In the genomic region with DNA sequence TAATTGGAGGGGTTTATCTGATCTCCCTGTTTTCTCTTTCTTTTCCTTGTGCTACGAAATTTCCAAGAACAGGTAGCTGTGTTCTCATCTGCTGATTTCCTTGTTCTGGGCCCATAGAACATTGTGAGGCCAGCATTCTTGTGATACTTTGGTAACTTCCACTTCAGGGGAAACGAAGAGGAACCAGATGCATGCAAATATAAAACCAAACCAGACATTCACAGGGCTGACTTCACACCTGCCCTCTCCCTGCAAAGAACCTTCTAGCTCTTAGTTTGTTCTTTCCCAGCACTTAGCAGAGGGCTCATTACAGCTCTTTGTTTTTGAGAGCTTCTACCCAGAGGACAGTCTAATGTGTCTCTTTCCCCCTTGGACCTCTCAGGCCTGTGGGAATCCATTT, we compare ENCODE assay signal across 25 mouse cellular contexts.
A peak's percentile ranks its signal among the peaks of the same experiment; 100 is the strongest.
DNase-seq lines count a peak whose midpoint lies in the region; ATAC-seq and TF ChIP-seq lines count a peak whose summit lies in the region.
"Had no signal": no experiment of that assay in that cellular context is flagged by ENCODE, and none has a peak within 500 bp of the region (broad histone marks: within the 10 kb centered on the region; RNA-seq: fewer than 3 reads in every experiment).

No protein-coding gene starts in this region.

- H3K27me3 ChIP-seq in kidney, adult 2 months (replicated peaks; ENCODE audit: control insufficient read depth, insufficient read depth, low read length) = no peaks in the 10 kb centered on the region
- H3K27me3 ChIP-seq in intestine, embryonic 15.5 days (replicated peaks) = no peaks in the 10 kb centered on the region
- H3K27me3 ChIP-seq in small intestine, adult 2 months (ENCODE audit: control insufficient read depth, insufficient read depth, low read length) = no peaks in the 10 kb centered on the region
- H3K27me3 ChIP-seq: embryonic facial prominence, embryonic 12.5 days; embryonic facial prominence, embryonic 15.5 days; heart, embryonic 12.5 days; heart, embryonic 15.5 days; hindbrain, embryonic 13.5 days had no signal

- no peak overlapping the region for H3K4me3 ChIP-seq in kidney, adult 2 months (ENCODE audit: insufficient read depth, low read depth, low read length)
- no peak overlapping the region for H3K4me3 ChIP-seq in intestine, embryonic 15.5 days (replicated peaks)
- no peak overlapping the region for H3K4me3 ChIP-seq in small intestine, adult 2 months (ENCODE audit: low read depth, low read length)
- H3K4me3 ChIP-seq: embryonic facial prominence, embryonic 12.5 days; embryonic facial prominence, embryonic 15.5 days; heart, embryonic 12.5 days; heart, embryonic 15.5 days; hindbrain, embryonic 10.5 days; hindbrain, embryonic 13.5 days had no signal

- TF ChIP-seq CTCF in kidney, adult 2 months (conservative IDR thresholded peaks at IDR 0.05; ENCODE audit: insufficient read depth, insufficient read length, low read depth, low read length) = no peak
- TF ChIP-seq CTCF in small intestine, adult 2 months (IDR thresholded peaks at IDR 0.05; ENCODE audit: extremely low read depth, insufficient read length, insufficient replicate concordance, low read depth, low read length) = no peak

- H3K4me2 ChIP-seq in intestine, embryonic 15.5 days (replicated peaks) = no peak overlapping the region
- H3K4me2 ChIP-seq: embryonic facial prominence, embryonic 12.5 days; embryonic facial prominence, embryonic 15.5 days; heart, embryonic 12.5 days; heart, embryonic 15.5 days; hindbrain, embryonic 13.5 days had no signal

- H3K4me1 ChIP-seq in kidney, adult 2 months (ENCODE audit: control insufficient read depth, insufficient read depth, low read length) = peaks cover 12% of the 10 kb centered on the region; the same call in 1 of the 2 replicates
- no peaks in the 10 kb centered on the region for H3K4me1 ChIP-seq in intestine, embryonic 15.5 days (replicated peaks)
- H3K4me1 ChIP-seq in small intestine, adult 2 months (ENCODE audit: control insufficient read depth, insufficient read depth, insufficient read length, low read length) = peaks cover 23% of the 10 kb centered on the region; the same call in 1 of the 2 replicates
- H3K4me1 ChIP-seq: embryonic facial prominence, embryonic 12.5 days; embryonic facial prominence, embryonic 15.5 days; heart, embryonic 12.5 days; heart, embryonic 15.5 days; hindbrain, embryonic 10.5 days; hindbrain, embryonic 13.5 days had no signal

- peak; percentile 32; the same call in 1 of the 2 replicates for ATAC-seq in intestine, embryonic 15.5 days
- no peak for ATAC-seq in activated CD4-positive, CD25-positive, alpha-beta regulatory T cell, adult 4 months
- ATAC-seq: CD4-positive, CD25-positive, alpha-beta regulatory T cell, adult 4 months; forebrain, embryonic 14.5 days; forebrain, postnatal 0 days; hindbrain, embryonic 16.5 days had no signal

- no peak overlapping the region for H3K9ac ChIP-seq in intestine, embryonic 15.5 days
- H3K9ac ChIP-seq: embryonic facial prominence, embryonic 12.5 days; embryonic facial prominence, embryonic 15.5 days; forebrain, postnatal 0 days; heart, embryonic 12.5 days; heart, embryonic 15.5 days; hindbrain, embryonic 13.5 days had no signal

- DNase-seq in kidney, adult 2 months = no peak
- DNase-seq in kidney, postnatal 36 days = no peak
- DNase-seq in urinary bladder, postnatal 14 days (ENCODE audit: low spot score) = no peak
- DNase-seq in retina, embryonic 14.5 days (ENCODE audit: low spot score) = no peak
- DNase-seq: adrenal gland, postnatal 10 days; adrenal gland, postnatal 36 days; cerebellum, adult 18-20 months; cerebellum, adult 9-11 months; cerebellum, postnatal 25 days; forebrain, postnatal 0 days; gastrocnemius, postnatal 36 days; heart, postnatal 10 days; heart, postnatal 36 days had no signal

- no peak for TF ChIP-seq POLR2A in kidney, adult 2 months (IDR thresholded peaks at IDR 0.05; ENCODE audit: low read depth, low read length)
- TF ChIP-seq POLR2A in small intestine, adult 2 months (IDR thresholded peaks at IDR 0.05; ENCODE audit: low read depth, low read length) = no peak

- H3K9me3 ChIP-seq in intestine, embryonic 15.5 days = no peaks in the 10 kb centered on the region
- H3K9me3 ChIP-seq: embryonic facial prominence, embryonic 12.5 days; embryonic facial prominence, embryonic 15.5 days; heart, embryonic 12.5 days; heart, embryonic 15.5 days; hindbrain, embryonic 10.5 days; hindbrain, embryonic 13.5 days had no signal

- 0 out of 2 replicates have a peak overlapping the region, but pooled peaks have one; percentile 18 for H3K27ac ChIP-seq in kidney, adult 2 months (ENCODE audit: insufficient read depth, low read depth, low read length)
- peak overlapping the region; percentile 73 for H3K27ac ChIP-seq in intestine, embryonic 15.5 days
- H3K27ac ChIP-seq in small intestine, adult 2 months (ENCODE audit: insufficient read depth, low read depth, low read length) = peak overlapping the region; percentile 98
- H3K27ac ChIP-seq: embryonic facial prominence, embryonic 12.5 days; embryonic facial prominence, embryonic 15.5 days; heart, embryonic 15.5 days; hindbrain, embryonic 10.5 days; hindbrain, embryonic 13.5 days had no signal

- H3K36me3 ChIP-seq in kidney, adult 2 months (ENCODE audit: control insufficient read depth, insufficient read depth, low read length) = no peaks in the 10 kb centered on the region
- no peaks in the 10 kb centered on the region for H3K36me3 ChIP-seq in intestine, embryonic 15.5 days
- no peaks in the 10 kb centered on the region for H3K36me3 ChIP-seq in small intestine, adult 2 months (ENCODE audit: control insufficient read depth, insufficient read depth, low read length)
- H3K36me3 ChIP-seq: embryonic facial prominence, embryonic 12.5 days; embryonic facial prominence, embryonic 15.5 days; heart, embryonic 12.5 days; heart, embryonic 15.5 days; hindbrain, embryonic 10.5 days; hindbrain, embryonic 13.5 days had no signal

- 38% methylated on average over 2 of the region's 2 CpGs for WGBS in kidney, adult 2 months
- whole genome bisulfite sequencing in intestine, embryonic 15.5 days = 60% methylated on average over 2 of the region's 2 CpGs
- 20% methylated on average over 2 of the region's 2 CpGs for WGBS in small intestine, adult 2 months

Comparison
In these comparisons a context has a peak if more than half of its experiments do, and no peak if none do; other contexts are left out.
1. H3K27ac ChIP-seq: peak in every context shown above with its lines; median percentile 98 in small intestine, adult 2 months; 73 in intestine, embryonic 15.5 days; 18 in kidney, adult 2 months.